Mouse (Mus musculus): ENCODE measurements around the gene Gbp7.

GRCm38 (mm10) chr3:142577108-142577507, 47.0 kb downstream of the Gbp7 start:
- no peak for TF ChIP-seq CTCF (IDR thresholded peaks at IDR 0.05; ENCODE audit: low read depth)
- TF ChIP-seq EP300 (optimal IDR thresholded peaks at IDR 0.05) = no peak

Measured in stomach, postnatal 0 days (tissue).